10 mouse cellular contexts compared by ENCODE assay signal in genomic region chr9:57688158-57688557, GRCm38 (mm10). TPM values are rescaled to one million over a fixed set of nuclear protein-coding genes. Genes with fewer than 3 reads are reported as not detected.
DNase-seq lines count a peak whose midpoint lies in the region; ATAC-seq and TF ChIP-seq lines count a peak whose summit lies in the region.
"Had no signal": no experiment of that assay in that cellular context is flagged by ENCODE, and none has a peak within 500 bp of the region (broad histone marks: within the 10 kb centered on the region; RNA-seq: fewer than 3 reads in every experiment).

No protein-coding gene starts in this region.

- no peaks in the 10 kb centered on the region for H3K36me3 ChIP-seq in hindbrain, embryonic 11.5 days (ENCODE audit: control insufficient read depth, insufficient read depth, low read length)
- H3K36me3 ChIP-seq in hindbrain, embryonic 12.5 days = no peaks in the 10 kb centered on the region
- H3K36me3 ChIP-seq: neural tube, embryonic 15.5 days had no signal

- no peak for TF ChIP-seq POLR2A in bone marrow, adult 2 months (IDR thresholded peaks at IDR 0.05; ENCODE audit: borderline replicate concordance, control insufficient read depth, low read depth, low read length)

- TF ChIP-seq CTCF in bone marrow, adult 2 months (IDR thresholded peaks at IDR 0.05; ENCODE audit: control insufficient read depth, insufficient read depth, low read length) = peak; percentile 54; the same call in 1 of the 2 replicates

- H3K4me3 ChIP-seq in hindbrain, embryonic 11.5 days (ENCODE audit: low read depth, low read length) = no peak overlapping the region
- H3K4me3 ChIP-seq in hindbrain, embryonic 12.5 days = no peak overlapping the region
- H3K4me3 ChIP-seq in bone marrow, adult 2 months (replicated peaks; ENCODE audit: control insufficient read depth, low read depth, low read length) = no peak overlapping the region
- H3K4me3 ChIP-seq: neural tube, embryonic 15.5 days had no signal

- H3K4me2 ChIP-seq in hindbrain, embryonic 11.5 days (replicated peaks; ENCODE audit: low read depth, low read length) = no peak overlapping the region
- no peak overlapping the region for H3K4me2 ChIP-seq in hindbrain, embryonic 12.5 days (replicated peaks)
- H3K4me2 ChIP-seq: neural tube, embryonic 15.5 days had no signal

- peak; percentile 10 for DNase-seq in hindbrain, embryonic 11.5 days (ENCODE audit: low spot score)
- peak; percentile 50 to 59 for DNase-seq in B cell, adult 2 months
- peak; percentile 47 to 55 for DNase-seq in lung, adult 18-20 months
- DNase-seq in cerebellum, adult 11 months = no peak
- DNase-seq in heart, postnatal 4 days = no peak
- DNase-seq in right cerebral cortex, postnatal 36 days (ENCODE audit: low spot score in 2 of 2) = no peak

- no peak for ATAC-seq in hindbrain, embryonic 11.5 days (ENCODE audit: low FRiP score)
- no peak for ATAC-seq in hindbrain, embryonic 12.5 days (ENCODE audit: low FRiP score)

- H3K9me3 ChIP-seq in hindbrain, embryonic 11.5 days (ENCODE audit: control insufficient read depth, low read length) = no peaks in the 10 kb centered on the region
- no peaks in the 10 kb centered on the region for H3K9me3 ChIP-seq in hindbrain, embryonic 12.5 days (replicated peaks)
- H3K9me3 ChIP-seq: neural tube, embryonic 15.5 days had no signal

- H3K4me1 ChIP-seq in hindbrain, embryonic 11.5 days (replicated peaks; ENCODE audit: control insufficient read depth, insufficient read depth, low read length) = no peaks in the 10 kb centered on the region
- H3K4me1 ChIP-seq in hindbrain, embryonic 12.5 days = no peaks in the 10 kb centered on the region
- H3K4me1 ChIP-seq in bone marrow, adult 2 months (ENCODE audit: control insufficient read depth, insufficient read depth, low read length) = no peaks in the 10 kb centered on the region
- H3K4me1 ChIP-seq: neural tube, embryonic 15.5 days had no signal

- H3K9ac ChIP-seq in hindbrain, embryonic 11.5 days (ENCODE audit: low read depth, low read length) = no peak overlapping the region
- no peak overlapping the region for H3K9ac ChIP-seq in hindbrain, embryonic 12.5 days
- H3K9ac ChIP-seq: neural tube, embryonic 15.5 days had no signal

- H3K27ac ChIP-seq in hindbrain, embryonic 11.5 days (ENCODE audit: low read depth, low read length) = no peak overlapping the region
- H3K27ac ChIP-seq in hindbrain, embryonic 12.5 days = no peak overlapping the region
- no peak overlapping the region for H3K27ac ChIP-seq in bone marrow, adult 2 months (ENCODE audit: control insufficient read depth, insufficient read depth, low read depth, low read length, poor library complexity)
- H3K27ac ChIP-seq: neural tube, embryonic 15.5 days had no signal

- no peaks in the 10 kb centered on the region for H3K27me3 ChIP-seq in hindbrain, embryonic 11.5 days (ENCODE audit: control insufficient read depth, insufficient read depth, low read length)
- no peaks in the 10 kb centered on the region for H3K27me3 ChIP-seq in hindbrain, embryonic 12.5 days

- 51% methylated on average over 2 of the region's 2 CpGs for WGBS in hindbrain, embryonic 11.5 days
- 52% methylated on average over 2 of the region's 2 CpGs for WGBS in hindbrain, embryonic 12.5 days
- 59% methylated on average over 2 of the region's 2 CpGs for WGBS in bone marrow, adult 2 months

RNA-seq across cellular contexts. Expression of gene Cyp1a1, which starts 0.4 kb away (rescaled TPM):
- polyA plus RNA-seq in hindbrain, embryonic 11.5 days (2014; fragmentation: Nextera tagmentation; extraction: Ambion mirVana) = not detected in 2 replicates
- polyA plus RNA-seq in hindbrain, embryonic 12.5 days (2016; fragmentation: Nextera tagmentation; extraction: Ambion mirVana) = 0.12 TPM in 1 of 2 replicates, not detected in the other
- polyA plus RNA-seq in bone marrow, adult 2 months (2011; ENCODE audit: insufficient read depth, insufficient read length, low replicate concordance, missing spikeins) = not detected in 2 replicates
- total RNA-seq in heart, postnatal 4 days (2021) = not detected
- polyA plus RNA-seq: heart, embryonic 16.5 days had no signal

RNA-seq across cellular contexts. Expression of gene Cyp1a2, which starts 4.7 kb away (rescaled TPM):
- polyA plus RNA-seq in hindbrain, embryonic 11.5 days (2014; fragmentation: Nextera tagmentation; extraction: Ambion mirVana) = not detected in 2 replicates
- not detected in 2 replicates for polyA plus RNA-seq in hindbrain, embryonic 12.5 days (2016; fragmentation: Nextera tagmentation; extraction: Ambion mirVana)
- polyA plus RNA-seq in bone marrow, adult 2 months (2011; ENCODE audit: insufficient read depth, insufficient read length, low replicate concordance, missing spikeins) = 1.5 and 9.3 TPM in 2 replicates
- not detected for total RNA-seq in heart, postnatal 4 days (2021)
- polyA plus RNA-seq: neural tube, embryonic 15.5 days had no signal

RNA-seq across cellular contexts. Expression of gene Edc3, which starts 20.2 kb away (rescaled TPM):
- 23.7 and 28.4 TPM in 2 replicates for polyA plus RNA-seq in hindbrain, embryonic 11.5 days (2014; fragmentation: Nextera tagmentation; extraction: Ambion mirVana)
- polyA plus RNA-seq in hindbrain, embryonic 12.5 days (2016; fragmentation: Nextera tagmentation; extraction: Ambion mirVana) = 39.4 and 40.3 TPM in 2 replicates
- 8.3 and 9.1 TPM in 2 replicates for polyA plus RNA-seq in bone marrow, adult 2 months (2011; ENCODE audit: insufficient read depth, insufficient read length, low replicate concordance, missing spikeins)
- 10 to 100 TPM in 1 of 2 experiments, 1 to 10 TPM in 1; 8.9 to 10.0 TPM for total RNA-seq in heart, postnatal 4 days (2021)

RNA-seq across cellular contexts. Expression of gene Csk, which starts 34.7 kb away (rescaled TPM):
- 29.4 and 30.7 TPM in 2 replicates for polyA plus RNA-seq in hindbrain, embryonic 11.5 days (2014; fragmentation: Nextera tagmentation; extraction: Ambion mirVana)
- 38.3 and 41.6 TPM in 2 replicates for polyA plus RNA-seq in hindbrain, embryonic 12.5 days (2016; fragmentation: Nextera tagmentation; extraction: Ambion mirVana)
- 45.4 and 99.8 TPM in 2 replicates for polyA plus RNA-seq in bone marrow, adult 2 months (2011; ENCODE audit: insufficient read depth, insufficient read length, low replicate concordance, missing spikeins)
- 10 to 100 TPM; 42.1 to 47.0 TPM for total RNA-seq in heart, postnatal 4 days (2021)

Comparison
In these comparisons a context has a peak if more than half of its experiments do, and no peak if none do; other contexts are left out.
1. DNase-seq: peak in hindbrain, embryonic 11.5 days (single experiment), B cell, adult 2 months (2 of 2) and lung, adult 18-20 months (2 of 2); none in cerebellum, adult 11 months (single experiment), heart, postnatal 4 days (single experiment) and right cerebral cortex, postnatal 36 days (0 of 2).